Mouse (Mus musculus) urinary bladder, postnatal 0 days (tissue): Measurements from ENCODE around the gene Atxn7. TPM values are rescaled to one million over a fixed set of nuclear protein-coding genes. Genes with fewer than 3 reads are reported as not detected.

Source experiments
- polyA plus RNA-seq: library from polyadenylated mRNA; unstranded; fragments of >200 nt; fragmentation: Nextera tagmentation; extraction: Ambion mirVana; gene quantifications from 2 replicates; pipeline ENCODE4 v1.2.1, GENCODE M21; 2015

The Atxn7 gene
- polyA plus RNA-seq = 2.6 and 3.2 TPM in 2 replicates

DNA sequence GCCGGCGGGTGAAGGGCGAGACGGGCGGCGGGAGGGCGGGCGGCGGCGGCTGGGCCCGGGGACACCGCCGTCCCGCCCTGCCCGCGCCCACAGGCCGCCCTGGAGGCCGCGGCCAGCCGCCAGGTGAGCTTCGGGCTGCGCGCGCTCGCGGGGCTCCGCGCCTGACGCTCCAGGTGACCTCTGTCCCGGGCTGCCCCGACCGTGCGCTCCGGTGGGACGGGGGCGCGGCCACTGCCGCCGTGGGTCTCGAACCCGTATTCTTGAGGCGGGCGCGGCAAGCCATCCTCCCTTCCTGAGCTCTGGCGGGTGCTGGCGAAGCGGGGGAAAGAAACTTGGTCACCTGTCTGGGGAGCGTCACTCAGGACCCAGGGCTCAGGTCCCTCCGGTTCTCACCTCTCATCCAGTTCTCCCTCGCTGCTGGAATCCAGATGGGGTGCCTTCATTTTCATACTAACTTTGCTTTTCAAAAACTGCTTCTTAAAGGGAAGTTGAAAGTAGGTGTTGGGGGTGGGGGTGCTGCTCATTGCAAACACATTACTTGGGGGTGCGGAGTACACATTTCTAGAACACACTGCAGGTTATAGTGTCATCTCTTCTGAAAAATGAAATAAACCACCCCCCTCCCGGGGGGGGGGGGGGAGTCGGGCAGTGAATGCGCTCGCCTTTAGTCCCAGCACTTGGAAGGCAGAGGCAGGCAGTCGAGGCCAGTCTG, at the start of gene Atxn7, which contains the start of gene Thoc7:
Gene Atxn7, plus strand, starts transcription at position 40 of the 712 bp plus-strand sequence.
Gene Thoc7, minus strand, starts transcription at position 452 of the 712 bp plus-strand sequence.

DNA sequence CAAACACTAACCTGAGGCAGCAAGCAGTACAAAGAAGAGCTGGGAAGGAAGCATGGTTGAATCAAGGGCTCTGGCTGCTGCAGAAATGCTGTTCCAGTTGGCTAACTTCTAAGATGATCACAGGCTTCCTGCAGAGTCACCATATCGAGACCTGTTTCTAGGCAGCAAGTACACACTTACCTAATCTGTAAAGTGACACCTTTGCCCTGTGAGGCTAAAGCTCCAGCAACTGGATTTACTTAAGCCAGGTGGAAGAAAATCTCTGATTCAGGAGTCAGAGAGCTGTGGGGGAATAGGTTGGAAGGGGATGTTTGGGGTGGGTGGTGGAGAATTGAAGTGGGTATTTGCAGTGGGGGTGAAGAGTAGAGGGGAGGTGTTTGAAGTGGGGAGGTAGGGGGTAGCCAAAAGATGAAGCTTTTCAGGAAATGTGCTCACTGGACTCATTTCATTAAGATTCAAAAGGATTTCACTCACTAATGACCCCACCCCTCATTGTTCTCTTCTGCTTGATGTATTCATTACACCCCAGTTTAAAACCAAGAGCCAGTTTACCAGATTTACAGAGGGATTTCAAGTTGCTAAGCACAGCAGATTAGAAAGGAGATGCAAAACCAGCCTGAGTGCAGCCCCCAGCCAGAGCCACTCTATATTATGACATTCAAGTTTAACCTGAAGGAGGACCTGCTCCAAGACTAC, 46.7 kb upstream of the Atxn7 start, which contains the start of gene Gm281:
Gene Gm281, minus strand, starts transcription at position 92 of the 696 bp plus-strand sequence.

DNA sequence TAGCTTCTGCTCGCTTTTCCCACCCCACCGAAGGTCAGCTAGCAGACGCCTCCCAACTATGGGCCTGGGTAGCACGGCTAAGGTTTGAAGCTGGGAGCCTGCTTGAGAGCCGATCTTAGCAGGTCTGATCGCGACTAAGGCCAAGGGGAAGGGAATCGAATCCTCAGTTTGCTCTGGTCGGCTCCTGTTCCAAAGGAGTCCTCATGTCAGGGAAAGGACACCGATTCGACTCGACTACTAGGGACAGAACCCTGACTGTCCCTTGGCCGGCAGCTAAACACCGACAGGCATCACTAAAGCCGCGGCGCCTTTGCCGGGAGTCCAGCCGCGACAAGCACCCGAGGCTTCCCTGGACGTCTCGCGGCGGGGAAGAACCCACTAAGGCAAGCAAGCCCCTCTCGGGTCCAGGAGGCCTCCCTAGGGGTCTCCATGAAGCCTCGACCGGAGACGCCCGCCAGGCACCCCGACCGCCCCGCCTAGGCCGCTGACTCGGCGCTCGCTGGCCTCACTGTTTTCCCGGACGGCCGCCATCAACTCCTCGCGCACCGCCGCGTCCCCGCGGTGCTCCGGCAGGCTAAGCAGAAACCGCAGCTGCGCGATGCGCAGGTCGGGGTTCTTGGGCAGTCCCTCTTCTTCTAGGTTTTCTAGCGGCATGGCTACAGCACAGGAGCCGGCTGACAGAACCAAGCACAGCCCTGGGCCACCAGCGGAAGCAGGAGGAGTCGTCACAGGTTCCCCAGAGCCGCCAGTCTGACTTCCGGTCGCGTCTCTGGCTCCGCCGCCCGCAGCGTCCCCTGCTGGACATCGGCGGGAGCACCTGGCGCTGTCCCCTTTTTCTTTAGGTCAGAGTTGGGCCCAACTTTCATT, 159.2 kb downstream of the Atxn7 start, which contains the start of gene Psmd6:
Gene Psmd6, minus strand, starts transcription at position 755 of the 867 bp plus-strand sequence.

Other genes starting within 250 kb of the Atxn7 start
- gene Gm281, start 47.0 kb upstream of the Atxn7 start, polyA plus RNA-seq = not detected in 2 replicates
- 132 and 144 TPM in 2 replicates for gene Thoc7, start 412 bp downstream of the Atxn7 start, polyA plus RNA-seq
- 178 and 193 TPM in 2 replicates for gene Psmd6, start 159.5 kb downstream of the Atxn7 start, polyA plus RNA-seq
- gene Olfr720, start 225.4 kb downstream of the Atxn7 start, polyA plus RNA-seq = not detected in 2 replicates